Mouse (Mus musculus): Measurements from ENCODE around the gene Chn1.
"Not testable (repeated sequence)": the region's sequence is repeated elsewhere in the genome, so short reads cannot be mapped to it uniquely, and the experiment has no call there.

The Chn1 gene

GRCm38 (mm10) chr2:73774786-73775682 lies at the start of gene Chn1:
Chn1 (minus strand) TSS chr2:73775346.
- DNase-seq (ENCODE audit: low spot score in 2 of 2): peak; percentile 28 to 30

- DNase-seq (ENCODE audit: low spot score in 2 of 2): no peak
These were observed 43.6 kb upstream of the Chn1 start for GRCm38 (mm10) chr2:73818742-73819141.

GRCm38 (mm10) chr2:73807609-73808008 lies 32.5 kb upstream of the Chn1 start:
- DNase-seq (ENCODE audit: low spot score in 2 of 2): no peak

GRCm38 (mm10) chr2:73800127-73800526 lies 25.0 kb upstream of the Chn1 start:
- DNase-seq (ENCODE audit: low spot score in 2 of 2): not testable (repeated sequence)

GRCm38 (mm10) chr2:73798786-73799185 lies 23.6 kb upstream of the Chn1 start:
- DNase-seq (ENCODE audit: low spot score in 2 of 2): no peak

- no peak for DNase-seq (ENCODE audit: low spot score in 2 of 2)
These were observed 23.0 kb upstream of the Chn1 start for GRCm38 (mm10) chr2:73798136-73798535.

GRCm38 (mm10) chr2:73791846-73792630 lies 16.9 kb upstream of the Chn1 start:
- no peak for DNase-seq (ENCODE audit: low spot score in 2 of 2)

- DNase-seq (ENCODE audit: low spot score in 2 of 2): peak in 1 of 2 experiments; percentile 25
These were observed 15.2 kb upstream of the Chn1 start for GRCm38 (mm10) chr2:73790332-73790731.

GRCm38 (mm10) chr2:73788395-73788794 lies 13.2 kb upstream of the Chn1 start:
- DNase-seq (ENCODE audit: low spot score in 2 of 2): no peak

GRCm38 (mm10) chr2:73782371-73782905 lies 7.3 kb upstream of the Chn1 start:
- no peak for DNase-seq (ENCODE audit: low spot score in 2 of 2)

GRCm38 (mm10) chr2:73780321-73781010 lies 5.3 kb upstream of the Chn1 start:
- DNase-seq (ENCODE audit: low spot score in 2 of 2): no peak

- no peak for DNase-seq (ENCODE audit: low spot score in 2 of 2)
These were observed 4.7 kb upstream of the Chn1 start for GRCm38 (mm10) chr2:73779796-73780195.

GRCm38 (mm10) chr2:73779016-73779595 lies 4.0 kb upstream of the Chn1 start:
- no peak for DNase-seq (ENCODE audit: low spot score in 2 of 2)

- DNase-seq (ENCODE audit: low spot score in 2 of 2): no peak
These were observed 1.8 kb upstream of the Chn1 start for GRCm38 (mm10) chr2:73776936-73777335.

GRCm38 (mm10) chr2:73775683-73776310 lies 651 bp upstream of the Chn1 start:
- no peak for DNase-seq (ENCODE audit: low spot score in 2 of 2)

- DNase-seq (ENCODE audit: low spot score in 2 of 2): no peak
These were observed 2.2 kb downstream of the Chn1 start for GRCm38 (mm10) chr2:73772945-73773344.

- DNase-seq (ENCODE audit: low spot score in 2 of 2): no peak
These were observed 6.5 kb downstream of the Chn1 start for GRCm38 (mm10) chr2:73768669-73769068.

- no peak for DNase-seq (ENCODE audit: low spot score in 2 of 2)
These were observed 11.6 kb downstream of the Chn1 start for GRCm38 (mm10) chr2:73763541-73763940.

- DNase-seq (ENCODE audit: low spot score in 2 of 2): no peak
These were observed 15.2 kb downstream of the Chn1 start for GRCm38 (mm10) chr2:73759899-73760298.

- DNase-seq (ENCODE audit: low spot score in 2 of 2): no peak
These were observed 16.1 kb downstream of the Chn1 start for GRCm38 (mm10) chr2:73759027-73759426.

GRCm38 (mm10) chr2:73747297-73747696 lies 27.8 kb downstream of the Chn1 start:
- DNase-seq (ENCODE audit: low spot score in 2 of 2): no peak
